Mouse (Mus musculus) heart, postnatal 25 days (tissue): ENCODE measurements around the gene Platr17. TPM values are rescaled to one million over a fixed set of nuclear protein-coding genes. Genes with fewer than 3 reads are reported as not detected.
A peak's percentile ranks its signal among the peaks of the same experiment; 100 is the strongest.

Experiments used
- DNase-seq: peaks from one replicate; pipeline ENCODE4 v3.0.0; 2022; ENCODE audit warnings: low spot score
- intact Hi-C: fragments of 180-260 bp; cut with DNase I; formaldehyde crosslinking; loops from one replicate; pipeline ENCODE4 v1.15.1; 2025
- microRNA-seq: library from miRNA; unstranded; fragments of <30 nt; microRNA quantifications from one replicate; pipeline ENCODE4 v1.2.0, GENCODE M21; 2022
- total RNA-seq, 2 experiments: library from RNA; stranded (reverse); gene quantifications; 2 replicates each; pipeline ENCODE4 v1.2.3; 2021

The Platr17 gene
- total RNA-seq, 2 experiments from 2014 or later, result not detected

GRCm38 (mm10) chr17:33955555-33956214 is 50.8 kb downstream of the Platr17 start, which contains the start of the genes Vps52 and Rps18:
TSS of gene Vps52 (plus strand) at chr17:33955812.
TSS of gene Rps18 (minus strand) at chr17:33956001.
- intact Hi-C loops, result loop anchor here (1.0 to 5.0 kb wide), 2 partner anchors 15 to 1397 kb away; partner anchors contain the start of genes Pfdn6 and Wdr46
- peak; percentile 92 for DNase-seq

Small RNAs within 50 kb of the gene (microRNA-seq; reads per million reads assigned to microRNA genes)
- gene Gm27740, result not detected

Other genes starting within 250 kb of the Platr17 start
- gene Hnrnpm, start 218.3 kb upstream of the Platr17 start, total RNA-seq, result 100 to 1,000 TPM in 1 of 2 experiments, 10 to 100 TPM in 1; 89.2 to 106 TPM
- gene March2, start 186.5 kb upstream of the Platr17 start, total RNA-seq, result 100 to 1,000 TPM; 143 to 160 TPM
- 100 to 1,000 TPM; 239 to 261 TPM for gene Rab11b, start 144.6 kb upstream of the Platr17 start, total RNA-seq
- 10 to 100 TPM in 1 of 2 experiments, 1 to 10 TPM in 1; 8.4 to 21.7 TPM for gene Angptl4, start 123.3 kb upstream of the Platr17 start, total RNA-seq
- gene Kank3, start 94.6 kb upstream of the Platr17 start, total RNA-seq, result 10 to 100 TPM; 55.0 to 69.3 TPM
- gene Rps28, start 80.6 kb upstream of the Platr17 start, total RNA-seq, result 100 to 1,000 TPM; 707 to 763 TPM
- 100 to 1,000 TPM; 599 to 648 TPM for gene Ndufa7, start 80.6 kb upstream of the Platr17 start, total RNA-seq
- gene Cd320, start 62.0 kb upstream of the Platr17 start, total RNA-seq, result 10 to 100 TPM; 30.6 to 31.9 TPM
- not detected for gene Gm7029, start 31.3 kb upstream of the Platr17 start, total RNA-seq
- 1 to 10 TPM; 1.4 to 1.8 TPM for gene Kifc1, start 14.5 kb upstream of the Platr17 start, total RNA-seq
- gene Daxx, start 4.3 kb downstream of the Platr17 start, total RNA-seq, result 10 to 100 TPM; 14.3 to 17.5 TPM
- gene Tapbp, start 10.8 kb downstream of the Platr17 start, total RNA-seq, result 100 to 1,000 TPM in 1 of 2 experiments, 10 to 100 TPM in 1; 93.5 to 104 TPM
- gene Zbtb22, start 10.8 kb downstream of the Platr17 start, total RNA-seq, result 10 to 100 TPM; 15.5 to 19.4 TPM
- gene Rgl2, start 24.4 kb downstream of the Platr17 start, total RNA-seq, result 10 to 100 TPM; 38.2 to 44.6 TPM
- 10 to 100 TPM; 70.7 to 77.3 TPM for gene Pfdn6, start 35.2 kb downstream of the Platr17 start, total RNA-seq
- 10 to 100 TPM in 1 of 2 experiments, 1 to 10 TPM in 1; 9.3 to 10.2 TPM for gene Wdr46, start 35.5 kb downstream of the Platr17 start, total RNA-seq
- 1 to 10 TPM; 1.7 to 1.9 TPM for gene B3galt4, start 46.4 kb downstream of the Platr17 start, total RNA-seq
- gene Vps52, start 50.7 kb downstream of the Platr17 start, total RNA-seq, result 10 to 100 TPM; 39.2 to 39.4 TPM
- 100 to 1,000 TPM; 408 to 435 TPM for gene Rps18, start 50.9 kb downstream of the Platr17 start, total RNA-seq
- gene H2-K1, start 95.2 kb downstream of the Platr17 start, total RNA-seq, result 10 to 100 TPM; 59.9 to 88.2 TPM
- gene Ring1, start 119.5 kb downstream of the Platr17 start, total RNA-seq, result 10 to 100 TPM; 12.6 to 13.2 TPM
- gene H2-Ke6, start 122.9 kb downstream of the Platr17 start, total RNA-seq, result 100 to 1,000 TPM in 1 of 2 experiments, 10 to 100 TPM in 1; 98.1 to 100 TPM
- 10 to 100 TPM; 60.4 to 61.3 TPM for gene Slc39a7, start 126.5 kb downstream of the Platr17 start, total RNA-seq
- gene Rxrb, start 126.7 kb downstream of the Platr17 start, total RNA-seq, result 10 to 100 TPM; 40.5 to 42.1 TPM
- 1 to 10 TPM; 1.1 to 2.2 TPM for gene Col11a2, start 134.3 kb downstream of the Platr17 start, total RNA-seq
- not detected for gene H2-Oa, start 187.2 kb downstream of the Platr17 start, total RNA-seq
- gene H2-DMa, start 214.4 kb downstream of the Platr17 start, total RNA-seq, result 1 to 10 TPM; 3.7 to 4.5 TPM
- 10 to 100 TPM; 72.9 to 75.8 TPM for gene Brd2, start 217.5 kb downstream of the Platr17 start, total RNA-seq
- gene H2-DMb2, start 238.2 kb downstream of the Platr17 start, total RNA-seq, result 1 to 10 TPM in 1 of 2 experiments, under 1 TPM in 1; 0.91 to 1.6 TPM
- gene H2-DMb1, start 247.9 kb downstream of the Platr17 start, total RNA-seq, result 1 to 10 TPM; 1.1 to 1.3 TPM